Mouse (Mus musculus): ENCODE results near the gene Pdik1l.

Gene Pdik1l

DNA sequence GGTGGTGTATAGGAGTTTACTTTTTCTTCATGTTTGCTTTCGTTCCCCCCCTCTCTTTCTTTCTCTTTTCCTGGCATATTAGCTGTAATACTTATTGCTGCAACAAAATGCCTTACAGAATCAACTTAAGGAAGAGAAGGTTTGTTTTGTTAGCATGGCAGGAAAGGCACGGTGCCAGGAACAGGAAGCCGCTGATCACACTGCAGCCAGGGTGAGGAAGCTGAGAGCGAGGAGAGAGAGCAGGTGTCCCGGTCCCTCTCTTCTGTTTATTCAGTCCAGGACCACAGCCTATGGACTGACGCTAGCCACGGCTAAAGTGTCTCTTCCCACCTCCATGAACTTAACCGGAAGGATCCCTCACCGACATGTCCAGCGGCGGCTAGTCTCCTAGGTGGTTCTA is 29.3 kb downstream of the Pdik1l start:
- no peak for DNase-seq (ENCODE audit: low spot score)

DNA sequence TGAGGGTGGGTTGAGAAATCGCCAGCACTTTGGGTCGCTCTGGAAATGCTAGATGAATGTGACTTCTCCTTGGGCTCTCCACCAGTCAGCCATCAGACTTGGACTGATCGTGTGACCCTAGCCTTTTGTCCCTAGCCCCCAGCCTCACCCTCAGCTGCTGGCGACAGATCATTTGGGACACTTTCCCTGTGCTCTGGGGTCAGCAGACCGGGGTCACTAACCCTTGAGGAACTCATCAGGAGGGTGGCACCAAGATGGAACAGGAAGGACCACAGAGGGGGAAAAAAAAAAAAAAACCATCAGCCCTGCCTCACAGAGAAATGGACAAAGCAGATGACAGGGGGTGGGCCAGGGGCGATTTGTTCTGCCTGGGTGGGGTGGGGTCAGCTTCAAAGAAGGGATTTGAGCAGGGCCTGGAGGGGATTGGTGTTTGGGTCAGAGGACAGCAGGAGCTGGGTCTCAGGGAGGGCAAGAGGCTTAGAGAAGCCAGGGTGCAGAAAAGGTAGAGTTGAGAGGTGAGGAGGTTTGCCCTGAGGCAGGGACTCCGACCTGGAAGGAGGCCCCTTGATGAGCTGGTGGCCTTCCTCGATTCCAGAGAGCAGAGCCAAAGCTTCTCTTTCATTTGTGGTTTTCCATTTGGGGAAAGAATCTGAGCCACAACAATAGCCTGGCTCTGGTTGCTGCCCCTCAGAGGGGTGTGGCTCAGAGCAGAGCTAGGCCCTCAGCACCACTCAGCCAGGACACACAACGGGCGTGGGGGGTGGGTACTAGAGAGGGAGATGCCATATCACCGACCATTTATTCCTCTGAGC is 30.3 kb downstream of the Pdik1l start:
- DNase-seq (ENCODE audit: low spot score), result no peak

DNA sequence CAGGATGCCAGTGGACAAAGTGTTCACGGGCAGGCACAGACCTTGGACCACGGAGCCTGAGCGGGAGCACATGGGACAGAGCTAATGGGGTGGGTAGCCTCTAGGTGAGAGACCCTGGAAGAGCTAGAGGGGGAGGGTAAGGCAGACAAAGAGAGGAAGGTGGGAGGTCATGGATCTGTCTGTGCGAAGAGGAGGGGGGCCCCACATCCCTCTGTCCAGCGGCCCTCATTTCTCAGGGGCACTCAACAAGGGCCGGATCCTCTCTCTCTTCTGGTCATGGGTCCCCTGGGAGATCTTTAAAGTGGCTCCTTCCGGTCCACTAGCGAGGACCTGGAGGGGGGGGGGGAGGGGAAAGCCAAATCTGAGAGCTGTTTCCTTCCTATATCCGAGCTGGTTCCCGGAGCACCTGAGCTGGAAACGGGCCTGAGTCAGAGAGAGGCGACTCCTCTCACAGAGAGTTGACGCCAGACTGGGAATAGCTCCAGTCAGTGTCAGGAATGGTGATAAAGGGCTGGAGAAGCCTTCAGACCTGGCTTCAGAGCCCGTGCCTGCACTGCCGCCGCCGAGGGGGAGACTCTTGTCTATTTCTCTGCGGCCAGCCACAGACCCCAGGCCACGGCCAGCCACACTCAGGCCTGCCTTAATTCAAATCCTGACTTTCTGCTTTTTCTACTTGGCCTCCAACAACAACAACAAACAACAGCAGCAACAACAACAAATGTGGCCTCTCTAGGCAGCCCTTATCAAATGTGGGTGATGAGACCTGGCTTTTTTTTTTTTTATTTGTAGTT is 31.1 kb downstream of the Pdik1l start:
- no peak for DNase-seq (ENCODE audit: low spot score)

DNA sequence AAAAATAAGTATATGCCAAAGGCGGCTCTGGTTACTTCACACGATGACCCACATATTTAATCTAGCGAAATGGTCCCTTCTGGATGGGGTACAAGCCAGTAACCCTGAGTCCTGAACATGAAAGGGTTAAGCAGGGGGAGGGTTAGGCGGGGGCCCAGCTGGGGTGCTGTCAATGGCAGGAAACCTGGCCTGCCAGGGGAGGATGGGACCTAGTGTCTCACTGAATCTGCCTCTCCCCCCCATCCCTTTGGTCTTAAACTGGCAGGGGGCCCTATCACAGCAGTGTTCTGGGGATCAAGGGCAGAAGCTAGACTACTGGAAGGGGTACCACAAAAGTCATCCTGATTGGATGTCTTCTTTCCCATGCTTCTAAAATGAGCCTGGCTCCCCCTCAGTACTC is 31.8 kb downstream of the Pdik1l start:
- no peak for DNase-seq (ENCODE audit: low spot score)

DNA sequence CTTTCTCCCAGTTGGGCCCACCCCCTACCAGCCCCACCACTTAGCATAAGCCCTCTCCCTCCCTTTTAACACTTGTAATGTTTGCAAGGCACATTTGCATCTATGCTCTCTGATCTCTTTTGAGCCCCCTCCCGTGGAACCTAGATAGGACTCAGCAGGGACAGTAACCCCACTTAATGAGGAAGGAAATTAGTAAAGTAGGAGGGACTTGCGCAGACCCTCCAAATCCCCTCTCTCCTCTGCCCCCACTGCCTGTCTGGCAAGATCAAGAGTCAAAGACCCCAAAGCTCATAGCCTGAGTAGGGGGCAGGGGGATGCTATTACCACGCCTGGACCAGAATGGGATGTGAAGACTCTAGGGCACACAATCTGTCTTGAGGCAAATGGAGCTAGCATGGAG is 32.9 kb downstream of the Pdik1l start:
- no peak for DNase-seq (ENCODE audit: low spot score)

DNA sequence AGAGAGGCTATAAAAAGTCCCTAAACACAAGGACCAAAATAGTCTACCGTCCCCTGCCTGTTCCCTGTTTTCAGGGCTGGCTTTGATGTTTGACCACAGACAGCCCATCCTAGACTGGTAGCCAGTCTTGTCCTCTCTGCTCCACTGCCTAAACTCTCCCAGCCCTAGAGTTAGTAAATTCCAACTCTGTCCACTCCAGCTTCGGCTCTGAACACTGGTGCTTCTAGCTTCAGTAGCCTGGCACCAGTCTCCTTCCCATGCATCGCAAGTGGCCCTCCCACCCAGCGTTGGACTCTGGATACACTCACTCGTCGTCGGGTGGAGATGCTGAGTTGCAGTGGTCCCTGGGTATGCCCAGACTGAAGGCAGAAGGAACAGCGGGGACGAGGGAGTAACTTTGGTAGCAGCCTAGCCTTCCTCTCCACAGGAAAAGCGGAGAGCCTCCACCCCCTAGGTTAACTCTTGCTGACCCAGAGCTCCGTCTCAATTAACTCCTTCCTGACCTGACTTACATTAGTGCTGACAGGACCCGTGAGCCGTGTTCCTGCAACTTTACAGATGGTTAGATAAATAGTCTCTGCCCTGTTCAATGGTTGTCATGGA is 33.9 kb downstream of the Pdik1l start, which contains the start of gene Grrp1:
Grrp1 (minus strand) TSS at position 385 of the 603 bp plus-strand sequence.
- no peak for DNase-seq (ENCODE audit: low spot score)

DNA sequence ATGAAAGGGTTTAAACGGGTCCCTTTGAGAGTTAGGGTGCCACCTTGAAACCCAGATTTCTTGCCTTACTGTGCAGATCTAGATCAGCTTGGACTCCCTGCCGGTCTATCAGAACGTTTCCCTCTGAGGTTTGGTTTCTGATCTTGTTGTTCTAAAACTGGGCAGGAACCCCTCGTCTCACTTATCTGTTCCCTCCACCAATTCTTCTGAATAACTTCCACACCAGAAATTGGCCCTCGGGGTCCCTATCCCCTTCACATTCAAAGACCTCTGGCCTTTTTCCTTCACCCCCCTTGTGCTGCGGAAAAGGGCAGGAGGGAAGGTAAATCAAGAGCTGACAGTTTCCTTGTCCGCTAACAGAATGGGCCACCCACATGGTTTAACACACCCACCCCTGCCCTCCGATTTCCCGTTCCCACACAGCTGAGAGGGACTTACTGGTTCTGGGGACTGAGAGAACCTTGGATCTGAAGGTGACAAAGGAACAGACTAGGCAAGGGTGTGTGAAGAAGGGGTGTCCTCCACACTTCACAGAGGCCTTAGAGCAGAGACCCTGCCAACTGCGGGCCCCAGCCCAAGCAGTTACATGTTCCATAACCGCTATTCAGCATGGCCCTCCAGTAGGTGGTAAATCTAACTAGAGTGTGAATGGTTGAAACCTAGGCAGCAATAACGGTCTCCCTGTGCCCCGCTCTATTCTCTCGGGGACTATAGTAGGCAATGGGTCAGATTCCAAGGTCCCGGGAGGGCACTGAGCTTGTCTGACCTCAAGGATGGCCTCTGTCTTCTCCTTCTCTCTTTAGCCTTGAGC is 34.6 kb downstream of the Pdik1l start:
- DNase-seq (ENCODE audit: low spot score), result no peak

DNA sequence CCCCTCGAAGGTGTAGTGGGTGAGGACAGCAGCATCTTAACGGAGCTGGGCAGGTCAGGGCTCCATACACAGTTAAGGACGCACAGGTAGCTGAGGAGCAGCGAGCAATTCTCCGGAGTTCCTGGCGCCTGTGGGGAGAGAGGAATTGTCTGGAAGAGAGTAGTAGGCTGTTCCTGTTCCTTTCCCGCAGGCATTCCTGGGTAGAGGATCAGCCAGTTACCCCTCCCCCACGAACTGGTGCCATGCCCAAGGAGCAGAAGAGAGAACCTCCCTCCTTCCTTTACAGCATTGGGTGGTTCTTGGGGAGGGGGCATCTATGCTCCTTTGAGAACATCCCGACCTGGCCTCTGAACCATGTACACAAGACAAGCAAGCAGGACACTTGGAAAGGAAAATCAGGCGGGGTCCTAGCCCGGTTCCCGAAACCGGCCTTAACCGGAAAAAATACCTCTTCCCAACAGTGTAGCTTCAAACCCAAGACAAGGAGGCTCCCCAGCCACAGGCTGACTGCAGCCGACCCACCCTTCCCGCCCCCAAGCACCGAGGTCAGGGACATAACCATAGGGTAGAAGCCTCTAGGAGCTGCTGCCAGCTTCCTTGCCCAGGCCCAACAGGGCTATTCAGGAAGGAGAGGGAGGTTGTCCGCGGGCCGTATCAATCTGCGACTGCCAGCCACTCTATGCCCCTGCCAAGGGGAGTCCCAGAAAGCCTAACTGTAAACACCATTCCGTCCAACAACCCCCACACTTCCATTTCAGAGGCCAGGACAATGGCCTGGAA is 35.4 kb downstream of the Pdik1l start:
- no peak for DNase-seq (ENCODE audit: low spot score)

DNA sequence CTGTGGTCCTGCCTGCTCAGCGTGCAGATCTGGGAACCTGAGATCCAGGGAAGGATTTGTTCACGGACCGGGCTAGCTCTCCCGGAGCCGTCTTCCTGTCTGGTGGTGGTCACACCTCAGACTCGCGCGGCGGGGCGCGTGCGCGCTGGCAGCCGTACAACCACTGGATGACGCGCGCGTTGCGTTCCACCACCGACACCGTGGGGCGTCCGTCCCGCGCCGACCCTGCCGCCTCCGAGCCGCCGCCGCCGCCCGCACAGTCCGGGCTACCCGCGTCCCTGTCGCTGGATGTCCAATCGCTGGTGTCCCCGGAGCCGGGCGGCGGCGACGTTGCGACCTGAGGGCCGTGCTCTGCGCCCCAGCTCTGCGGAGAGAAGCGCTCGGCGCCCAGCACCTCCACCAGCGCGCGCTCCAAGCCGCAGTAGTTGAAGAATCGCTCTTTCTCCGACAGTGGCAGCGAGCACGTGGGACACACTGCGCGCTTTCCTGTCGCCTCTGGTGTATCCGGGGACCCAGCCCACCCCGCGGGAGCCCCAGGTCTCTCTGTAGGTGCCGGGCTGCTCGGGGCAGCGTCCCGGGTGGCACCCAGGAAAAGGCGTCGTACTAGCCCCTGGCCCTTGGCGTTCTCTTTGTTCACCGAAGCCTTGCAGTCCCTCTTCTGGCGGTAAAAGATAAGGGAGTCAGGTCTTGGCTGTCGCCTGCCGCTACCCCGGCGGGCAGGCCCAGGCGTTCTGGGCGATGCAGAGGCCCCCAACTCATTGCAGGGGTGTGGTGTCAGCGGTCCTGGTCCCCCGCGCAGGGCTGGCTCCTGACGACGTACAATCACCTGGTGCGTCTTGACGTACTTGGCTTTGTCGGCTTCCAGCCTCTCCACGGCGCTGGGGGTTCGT is 36.2 kb downstream of the Pdik1l start:
- no peak for DNase-seq (ENCODE audit: low spot score)

DNA sequence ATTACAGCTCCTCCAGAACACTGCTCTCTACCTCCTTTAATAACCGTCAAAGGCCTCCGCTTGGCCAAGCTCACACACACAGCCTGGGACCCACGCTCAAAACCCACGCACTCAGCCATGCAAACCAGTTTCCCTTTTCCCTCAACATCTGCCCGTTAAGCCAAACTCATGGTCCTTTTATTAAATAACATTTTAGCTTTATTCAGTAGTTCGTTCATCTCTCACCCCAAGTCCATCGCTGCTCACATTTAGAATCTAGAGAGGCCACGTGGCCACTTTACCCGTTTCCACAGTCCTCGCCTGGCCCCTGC is 36.8 kb downstream of the Pdik1l start:
- no peak for DNase-seq (ENCODE audit: low spot score)

DNA sequence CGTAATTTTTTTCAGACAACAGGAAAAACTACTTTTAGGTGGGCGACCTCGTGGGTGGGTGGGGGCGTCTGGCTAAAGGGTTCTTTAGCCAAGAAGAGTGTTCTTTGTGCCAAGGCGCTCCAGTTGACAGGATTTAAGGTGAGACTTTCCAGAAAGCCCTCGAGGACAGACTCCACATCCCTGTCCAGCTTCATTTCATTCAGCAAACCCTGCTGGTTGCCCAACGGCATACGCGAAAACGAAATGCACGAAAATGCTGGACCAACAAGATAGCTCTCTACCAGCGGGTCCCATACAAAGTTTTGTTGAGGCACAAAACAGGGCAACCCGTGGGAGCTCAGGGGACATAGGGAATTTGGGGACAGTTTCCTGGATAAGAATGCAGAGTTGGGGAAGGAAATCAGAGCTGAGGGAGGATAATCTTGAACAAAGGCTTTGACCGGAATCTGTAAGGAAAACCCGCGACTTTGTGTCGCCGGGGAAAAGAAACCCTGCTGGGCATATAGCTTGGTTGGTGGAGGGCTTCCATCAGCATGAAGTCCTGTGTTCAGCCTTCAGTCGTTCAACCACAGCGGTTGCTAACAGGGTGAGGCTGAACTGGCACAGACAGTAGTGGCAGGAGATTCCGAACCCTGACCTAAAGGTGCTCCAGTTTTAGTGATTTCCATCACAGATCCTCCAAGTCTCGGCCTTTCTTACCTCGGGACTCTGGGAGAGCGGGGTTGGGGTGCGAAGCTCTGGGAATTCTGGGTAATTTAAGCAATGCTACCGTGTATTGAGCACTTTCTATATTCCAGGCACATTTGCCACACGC is 37.4 kb downstream of the Pdik1l start:
- DNase-seq (ENCODE audit: low spot score), result no peak

DNA sequence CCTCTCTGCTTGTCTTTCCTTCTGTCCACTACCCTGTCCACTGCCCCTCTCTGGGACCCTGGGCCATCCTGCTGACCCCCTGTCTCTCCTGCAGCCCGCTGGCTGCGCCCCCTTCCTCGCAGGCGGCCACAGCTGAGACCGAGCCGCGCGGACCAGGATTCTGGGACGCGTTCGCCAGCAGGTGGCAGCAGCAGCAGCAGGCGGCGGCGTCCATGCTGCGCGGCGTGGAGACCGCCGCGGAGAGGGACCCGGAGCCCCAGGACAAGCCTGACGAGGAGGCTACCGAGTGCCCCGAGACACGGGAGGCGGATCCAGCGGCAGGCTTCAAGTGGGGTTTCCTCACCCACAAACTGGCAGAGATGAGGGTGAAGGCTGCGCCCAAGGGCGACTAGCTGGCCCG is 38.0 kb downstream of the Pdik1l start:
- DNase-seq (ENCODE audit: low spot score), result no peak

DNA sequence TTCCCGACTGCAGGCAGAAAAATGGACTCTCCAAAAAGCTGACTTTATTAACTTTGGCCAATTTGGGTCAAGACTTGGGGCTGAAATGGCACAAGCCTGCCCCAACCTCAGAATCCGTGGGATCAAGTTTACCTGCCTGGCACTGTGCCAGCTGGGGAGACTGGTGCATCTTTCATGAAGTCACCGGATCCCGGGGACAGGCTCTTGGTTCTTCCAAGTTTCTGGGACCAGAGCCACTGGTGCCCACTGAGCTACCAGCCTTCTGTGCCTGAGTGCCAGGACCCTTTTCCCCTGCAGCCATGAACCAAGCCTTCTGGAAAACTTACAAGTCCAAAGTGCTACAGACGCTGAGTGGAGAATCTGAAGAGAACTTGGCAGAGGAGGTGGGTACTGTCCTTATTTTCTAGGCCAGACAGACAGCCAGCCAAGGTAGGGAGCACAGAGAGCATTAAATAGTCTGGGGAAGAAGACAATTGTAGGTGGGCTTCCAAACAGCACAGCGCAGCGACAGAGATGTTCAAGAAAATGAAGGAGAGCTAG is 40.9 kb downstream of the Pdik1l start, which contains the start of gene Gm30191:
Gm30191 (plus strand) TSS at position 217 of the 540 bp plus-strand sequence.
- no peak for DNase-seq (ENCODE audit: low spot score)

DNA sequence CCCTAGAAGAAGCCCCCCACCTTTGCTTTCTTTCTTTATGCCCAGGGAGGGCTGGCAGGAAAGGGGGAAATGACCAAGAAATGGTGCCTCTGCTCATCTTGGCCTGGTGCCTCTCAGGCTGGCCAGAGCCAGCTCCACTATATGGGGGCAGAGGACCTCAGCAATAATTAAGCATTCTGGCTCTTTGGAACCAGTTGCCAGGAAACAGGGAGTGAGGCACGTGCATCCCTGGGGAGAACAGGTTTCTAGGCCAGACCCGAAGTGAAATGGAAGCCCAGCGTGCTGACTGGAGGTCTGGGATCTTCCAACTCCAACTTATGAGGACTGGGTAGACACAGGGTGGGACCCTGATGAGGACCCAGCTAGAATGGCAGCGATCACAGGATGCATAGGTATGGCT is 41.4 kb downstream of the Pdik1l start:
- DNase-seq (ENCODE audit: low spot score), result no peak

DNA sequence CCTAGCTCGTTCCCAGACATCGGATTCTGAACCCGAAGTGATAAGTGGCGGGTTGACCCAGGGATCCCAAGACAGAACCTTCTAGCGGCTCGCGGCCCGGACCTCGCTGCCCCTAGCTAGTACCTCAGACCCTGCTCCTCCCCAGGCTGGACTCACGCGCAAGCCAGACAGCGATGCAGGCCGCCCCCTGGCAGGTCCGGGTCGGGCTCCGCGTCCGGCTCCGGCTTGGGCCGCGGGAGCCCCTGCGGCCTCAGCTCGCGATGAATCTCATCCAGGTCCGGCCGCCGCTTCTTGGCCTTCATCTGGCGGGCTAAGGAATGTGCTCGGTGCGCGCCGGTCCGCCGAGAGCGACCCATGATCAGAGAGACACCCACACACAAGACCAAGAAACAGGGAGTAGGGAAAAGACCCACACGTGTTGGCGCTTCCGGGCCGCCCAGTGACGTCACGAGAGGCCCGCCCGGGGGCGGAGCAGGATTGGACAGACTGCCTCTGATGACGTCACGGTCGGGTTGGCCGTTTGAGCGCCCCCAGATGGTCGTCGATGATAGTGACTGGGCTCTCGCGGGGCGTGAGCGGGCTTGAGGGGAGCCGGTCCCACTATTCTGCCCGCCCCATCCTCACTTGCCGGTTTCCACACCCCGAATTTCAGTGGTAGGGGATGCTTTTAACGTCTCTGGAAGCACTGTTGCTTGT is 42.4 kb downstream of the Pdik1l start, which contains the start of gene Zfp593:
Zfp593 (minus strand) TSS at position 445 of the 696 bp plus-strand sequence.
- peak; percentile 90 for DNase-seq (ENCODE audit: low spot score)

DNA sequence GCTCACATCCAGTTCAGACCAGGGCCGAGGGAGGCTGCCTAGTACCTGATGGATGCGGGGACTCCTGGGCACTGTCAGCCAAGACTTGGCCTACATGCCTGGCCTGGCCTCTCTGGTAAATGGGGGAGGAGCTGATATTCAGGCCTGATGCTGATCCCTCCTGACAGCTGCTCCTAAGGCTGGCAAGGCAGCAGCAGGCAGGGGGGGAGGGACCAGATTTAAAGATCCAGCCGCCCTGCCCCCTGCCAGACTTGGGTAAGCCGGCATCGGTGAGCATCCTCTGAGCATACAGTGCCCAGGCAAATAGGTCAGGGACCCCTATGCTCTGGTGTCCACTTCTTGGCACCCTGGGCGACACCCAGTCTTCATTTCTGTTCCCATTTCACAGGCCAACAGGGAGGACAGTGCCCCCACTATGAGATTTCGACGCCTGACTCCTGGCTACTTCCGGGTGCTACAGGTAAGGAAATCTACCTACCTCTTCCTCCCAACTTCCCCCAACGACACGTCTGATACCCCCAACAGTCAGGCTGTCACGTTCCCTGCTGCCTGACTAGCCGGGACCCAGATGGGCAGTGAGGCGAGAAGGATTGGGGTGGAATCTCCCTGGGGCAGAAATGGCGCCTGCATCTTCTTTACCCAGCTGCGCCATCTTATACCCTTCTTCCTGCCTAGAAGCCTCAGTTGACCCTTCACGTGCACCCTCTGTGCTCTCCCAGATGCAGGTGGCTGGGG is 44.0 kb downstream of the Pdik1l start, which contains the start of gene E130218I03Rik:
E130218I03Rik (plus strand) TSS at position 147 of the 735 bp plus-strand sequence.
- no peak for DNase-seq (ENCODE audit: low spot score)

DNA sequence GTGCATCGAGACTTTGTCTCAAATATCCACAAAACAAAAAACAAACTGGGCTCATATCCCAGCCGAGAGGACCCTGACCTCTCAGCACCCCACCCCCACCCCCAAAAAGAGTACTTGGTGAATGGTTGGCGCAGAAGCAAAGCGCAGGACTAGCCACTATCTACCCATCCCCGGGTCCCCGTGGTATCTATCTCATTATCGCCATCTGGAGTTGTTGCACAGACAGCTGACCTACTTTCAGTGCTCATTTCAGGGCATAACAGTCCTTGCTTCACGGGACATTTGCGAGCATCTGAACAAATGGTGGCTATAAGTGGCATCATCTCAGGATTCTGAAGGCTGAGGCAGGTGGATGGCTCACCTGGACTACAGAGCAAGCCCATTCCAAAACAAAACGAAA is 49.0 kb downstream of the Pdik1l start:
- no peak for DNase-seq (ENCODE audit: low spot score)

DNA sequence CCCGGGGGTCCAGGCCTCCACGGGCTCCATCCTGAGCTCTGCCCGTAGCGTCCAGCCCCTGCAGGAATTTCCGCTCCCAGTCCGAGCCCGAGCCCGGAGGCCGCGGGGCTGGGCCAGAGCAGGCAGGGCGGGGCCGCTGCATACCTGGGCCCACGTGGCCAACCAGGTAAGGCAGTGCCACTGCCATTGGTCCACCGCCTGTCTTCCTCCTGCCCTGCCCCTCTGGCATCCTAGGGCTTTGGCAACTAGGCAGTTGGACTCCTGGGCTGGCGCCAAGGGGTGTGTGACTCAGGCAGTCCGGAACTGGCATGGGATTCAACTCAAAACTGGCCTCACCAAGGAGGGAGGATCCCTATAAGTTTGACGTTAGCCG is 49.4 kb downstream of the Pdik1l start, which contains the start of gene Cnksr1:
Cnksr1 (minus strand) TSS at position 121 of the 373 bp plus-strand sequence.
- no peak for DNase-seq (ENCODE audit: low spot score)

Measured in c-Kit-positive CD71-positive TER-119-positive erythroid progenitor cells, embryonic 14.5 days (primary cell).